In genomic region chr6:85373066-85373860, GRCm38 (mm10) we compare ENCODE assay signal across 9 mouse cellular contexts. TPM values are rescaled to one million over a fixed set of nuclear protein-coding genes. Genes with fewer than 3 reads are reported as not detected.
DNase-seq lines count a peak whose midpoint lies in the region; ATAC-seq and TF ChIP-seq lines count a peak whose summit lies in the region.
"Had no signal": no experiment of that assay in that cellular context is flagged by ENCODE, and none has a peak within 500 bp of the region (broad histone marks: within the 10 kb centered on the region; RNA-seq: fewer than 3 reads in every experiment).

No protein-coding gene starts in this region.

- no peak for ATAC-seq in intestine, postnatal 0 days
- no peak for ATAC-seq in neural tube, embryonic 14.5 days (ENCODE audit: low read depth)

- no peak overlapping the region for H3K4me3 ChIP-seq in liver, adult 2 months (ENCODE audit: insufficient read depth, low read depth, low read length)
- H3K4me3 ChIP-seq in embryonic fibroblast, embryonic 13.5 days (ENCODE audit: insufficient read depth, low read length), result peak overlapping the region; percentile 90
- peak overlapping the region; percentile 89 for H3K4me3 ChIP-seq in intestine, postnatal 0 days (ENCODE audit: low read depth, low read length)
- peak overlapping the region; percentile 89 for H3K4me3 ChIP-seq in neural tube, embryonic 14.5 days (ENCODE audit: low read depth, low read length)

- TF ChIP-seq POLR2A in liver, adult 2 months (IDR thresholded peaks at IDR 0.05; ENCODE audit: extremely low read depth, insufficient read depth, low read length), result no peak
- no peak for TF ChIP-seq POLR2A in embryonic fibroblast, embryonic 13.5 days (IDR thresholded peaks at IDR 0.05; ENCODE audit: low read depth, low read length)

- H3K27me3 ChIP-seq in liver, adult 2 months (ENCODE audit: control insufficient read depth, insufficient read depth, low read length), result no peaks in the 10 kb centered on the region
- no peaks in the 10 kb centered on the region for H3K27me3 ChIP-seq in intestine, postnatal 0 days (replicated peaks; ENCODE audit: control insufficient read depth, insufficient read depth, low read length)
- H3K27me3 ChIP-seq in neural tube, embryonic 14.5 days (ENCODE audit: control insufficient read depth, insufficient read depth, low read length), result no peaks in the 10 kb centered on the region

- TF ChIP-seq CTCF in liver, adult 2 months (IDR thresholded peaks at IDR 0.05; ENCODE audit: low read depth, low read length), result no peak
- no peak for TF ChIP-seq CTCF in embryonic fibroblast, embryonic 13.5 days (IDR thresholded peaks at IDR 0.05; ENCODE audit: borderline replicate concordance, insufficient read depth, low read length)
- no peak for TF ChIP-seq CTCF in intestine, postnatal 0 days (IDR thresholded peaks at IDR 0.05; ENCODE audit: low read depth)

- 90% methylated on average over 10 of the region's 10 CpGs for WGBS in liver, adult 2 months
- WGBS in intestine, postnatal 0 days, result 74% methylated on average over 10 of the region's 10 CpGs
- 84% methylated on average over 10 of the region's 10 CpGs for WGBS in neural tube, embryonic 14.5 days

- peak overlapping the region; percentile 82; the same call in 1 of the 2 replicates for H3K9ac ChIP-seq in liver, adult 2 months (ENCODE audit: low read depth, low read length)
- H3K9ac ChIP-seq in intestine, postnatal 0 days (ENCODE audit: low read depth, low read length), result peak overlapping the region; percentile 84
- peak overlapping the region; percentile 91 for H3K9ac ChIP-seq in neural tube, embryonic 14.5 days (replicated peaks; ENCODE audit: low read depth, low read length)

- DNase-seq in liver, adult 2 months (ENCODE audit: extremely low read depth, low read depth, low spot score), result no peak
- DNase-seq in liver, result no peak
- no peak for DNase-seq in cerebellum, postnatal 4 days (ENCODE audit: low spot score in 2 of 2)
- no peak for DNase-seq in adrenal gland, postnatal 14 days
- no peak for DNase-seq in layer of hippocampus, adult 18-20 months (ENCODE audit: low spot score in 2 of 2)

- no peaks in the 10 kb centered on the region for H3K9me3 ChIP-seq in intestine, postnatal 0 days (ENCODE audit: control insufficient read depth)
- no peaks in the 10 kb centered on the region for H3K9me3 ChIP-seq in neural tube, embryonic 14.5 days (ENCODE audit: control insufficient read depth, low read length)

- peaks cover 2% of the 10 kb centered on the region for H3K4me1 ChIP-seq in liver, adult 2 months (ENCODE audit: control insufficient read depth, insufficient read depth, low read length)
- H3K4me1 ChIP-seq in embryonic fibroblast, embryonic 13.5 days (ENCODE audit: control insufficient read depth, insufficient read depth, low read length), result peaks cover 11% of the 10 kb centered on the region
- H3K4me1 ChIP-seq in intestine, postnatal 0 days (replicated peaks; ENCODE audit: control insufficient read depth, insufficient read depth, low read length), result peaks cover 21% of the 10 kb centered on the region; the same call in 1 of the 2 replicates
- peaks cover 26% of the 10 kb centered on the region for H3K4me1 ChIP-seq in neural tube, embryonic 14.5 days (ENCODE audit: control insufficient read depth, insufficient read depth, low read length)

- H3K79me2 ChIP-seq in liver, adult 2 months (ENCODE audit: control insufficient read depth, insufficient read depth, low read length), result no peaks in the 10 kb centered on the region

- H3K27ac ChIP-seq in liver, adult 2 months (replicated peaks; ENCODE audit: insufficient read depth, low read depth, low read length), result no peak overlapping the region
- peak overlapping the region; percentile 11; the same call in 1 of the 2 replicates for H3K27ac ChIP-seq in embryonic fibroblast, embryonic 13.5 days (ENCODE audit: insufficient read depth, low read length)
- H3K27ac ChIP-seq in intestine, postnatal 0 days (ENCODE audit: low read depth, low read length), result peak overlapping the region; percentile 78
- H3K27ac ChIP-seq in neural tube, embryonic 14.5 days (ENCODE audit: low read depth, low read length), result no peak overlapping the region

- peak overlapping the region; percentile 94 for H3K4me2 ChIP-seq in intestine, postnatal 0 days (replicated peaks; ENCODE audit: low read depth)
- peak overlapping the region; percentile 61 for H3K4me2 ChIP-seq in neural tube, embryonic 14.5 days (ENCODE audit: low read depth, low read length)

- no peaks in the 10 kb centered on the region for H3K36me3 ChIP-seq in liver, adult 2 months (ENCODE audit: control insufficient read depth, insufficient read depth, low read length)
- H3K36me3 ChIP-seq in intestine, postnatal 0 days (ENCODE audit: control insufficient read depth, insufficient read depth), result 0 out of 2 replicates have a peak, but pooled peaks cover 7% of the 10 kb centered on the region
- H3K36me3 ChIP-seq in neural tube, embryonic 14.5 days (ENCODE audit: control insufficient read depth, insufficient read depth, low read length), result no peaks in the 10 kb centered on the region

RNA-seq across cellular contexts. Expression of gene Rab11fip5, which starts 1.2 kb away (rescaled TPM):
- 0.46 and 0.54 TPM in 2 replicates for total RNA-seq in liver, adult 2 months (2014; rRNA removed)
- 0.55 and 1.4 TPM in 2 replicates for polyA plus RNA-seq in liver, adult 2 months (2012; rRNA removed)
- polyA plus RNA-seq in embryonic fibroblast, embryonic 13.5 days (2011; ENCODE audit: insufficient read length, low read depth, missing spikeins), result 27.2 and 28.2 TPM in 2 replicates
- polyA plus RNA-seq in intestine, postnatal 0 days (2015; fragmentation: Nextera tagmentation; extraction: Ambion mirVana), result 30.5 and 35.8 TPM in 2 replicates
- 15.6 and 20.5 TPM in 2 replicates for polyA plus RNA-seq in neural tube, embryonic 14.5 days (2014; fragmentation: Nextera tagmentation; extraction: Ambion mirVana)
- 22.7 and 28.7 TPM in 2 replicates for total RNA-seq in adrenal gland, postnatal 14 days (2021)
- total RNA-seq in layer of hippocampus, adult 18-20 months (2021), result 10 to 100 TPM; 60.7 to 61.2 TPM

RNA-seq across cellular contexts. Expression of gene Sfxn5, which starts 40.0 kb away (rescaled TPM):
- 21.9 and 23.6 TPM in 2 replicates for total RNA-seq in liver, adult 2 months (2014; rRNA removed)
- polyA plus RNA-seq in liver, adult 2 months (2012; rRNA removed), result 23.4 and 31.8 TPM in 2 replicates
- 8.2 and 9.7 TPM in 2 replicates for polyA plus RNA-seq in embryonic fibroblast, embryonic 13.5 days (2011; ENCODE audit: insufficient read length, low read depth, missing spikeins)
- polyA plus RNA-seq in intestine, postnatal 0 days (2015; fragmentation: Nextera tagmentation; extraction: Ambion mirVana), result 3.2 and 3.4 TPM in 2 replicates
- 21.3 and 29.7 TPM in 2 replicates for polyA plus RNA-seq in neural tube, embryonic 14.5 days (2014; fragmentation: Nextera tagmentation; extraction: Ambion mirVana)
- total RNA-seq in adrenal gland, postnatal 14 days (2021), result 21.7 and 31.8 TPM in 2 replicates
- 100 to 1,000 TPM; 177 TPM for total RNA-seq in layer of hippocampus, adult 18-20 months (2021)

RNA-seq across cellular contexts. Expression of gene Noto, which starts 50.4 kb away (rescaled TPM):
- total RNA-seq in liver, adult 2 months (2014; rRNA removed), result not detected in 2 replicates
- not detected in 2 replicates for polyA plus RNA-seq in liver, adult 2 months (2012; rRNA removed)
- not detected in 2 replicates for polyA plus RNA-seq in embryonic fibroblast, embryonic 13.5 days (2011; ENCODE audit: insufficient read length, low read depth, missing spikeins)
- not detected in 2 replicates for polyA plus RNA-seq in intestine, postnatal 0 days (2015; fragmentation: Nextera tagmentation; extraction: Ambion mirVana)
- polyA plus RNA-seq in neural tube, embryonic 14.5 days (2014; fragmentation: Nextera tagmentation; extraction: Ambion mirVana), result not detected in 2 replicates
- not detected in 2 replicates for total RNA-seq in adrenal gland, postnatal 14 days (2021)
- not detected for total RNA-seq in layer of hippocampus, adult 18-20 months (2021)
- total RNA-seq: gastrocnemius, postnatal 4 days had no signal

RNA-seq across cellular contexts. Expression of gene Smyd5, which starts 58.5 kb away (rescaled TPM):
- total RNA-seq in liver, adult 2 months (2014; rRNA removed), result 6.1 and 7.2 TPM in 2 replicates
- 11.3 and 16.2 TPM in 2 replicates for polyA plus RNA-seq in liver, adult 2 months (2012; rRNA removed)
- polyA plus RNA-seq in embryonic fibroblast, embryonic 13.5 days (2011; ENCODE audit: insufficient read length, low read depth, missing spikeins), result 34.8 and 36.3 TPM in 2 replicates
- polyA plus RNA-seq in intestine, postnatal 0 days (2015; fragmentation: Nextera tagmentation; extraction: Ambion mirVana), result 10.1 and 10.9 TPM in 2 replicates
- polyA plus RNA-seq in neural tube, embryonic 14.5 days (2014; fragmentation: Nextera tagmentation; extraction: Ambion mirVana), result 58.8 and 67.0 TPM in 2 replicates
- 25.0 and 33.0 TPM in 2 replicates for total RNA-seq in adrenal gland, postnatal 14 days (2021)
- total RNA-seq in layer of hippocampus, adult 18-20 months (2021), result 10 to 100 TPM; 46.9 to 49.0 TPM

Comparison
In these comparisons a context has a peak if more than half of its experiments do, and no peak if none do; other contexts are left out.
1. H3K27ac ChIP-seq: peak in embryonic fibroblast, embryonic 13.5 days (single experiment) and intestine, postnatal 0 days (single experiment); none in liver, adult 2 months (single experiment) and neural tube, embryonic 14.5 days (single experiment).
2. Peak in every context shown above with its lines, with median percentiles within 50 percentile points of each other: H3K9ac ChIP-seq.